Comparison of ENCODE assay signal across 22 mouse cellular contexts in the genomic region with DNA sequence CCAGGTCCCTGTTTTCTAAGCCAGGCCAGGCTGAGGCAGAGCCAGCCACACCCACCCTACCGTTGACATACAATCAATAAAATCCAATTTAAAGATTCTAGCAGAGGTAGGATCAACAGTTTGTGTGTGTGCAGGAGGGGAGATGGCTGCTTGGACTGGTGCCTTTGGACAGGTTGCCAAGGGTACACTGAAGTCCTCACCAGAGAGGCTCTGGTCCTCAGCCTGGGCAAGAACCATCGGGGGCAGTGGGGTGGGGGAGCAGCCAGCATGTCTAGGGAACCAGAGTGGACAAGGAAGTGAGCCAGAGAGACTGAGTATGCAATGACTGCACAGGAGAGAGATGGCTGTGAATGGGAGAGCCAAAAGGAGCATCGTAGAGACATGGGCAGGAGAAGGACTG. TPM values are rescaled to one million over a fixed set of nuclear protein-coding genes. Genes with fewer than 3 reads are reported as not detected.
"Had no signal": no experiment of that assay in that cellular context is flagged by ENCODE, and none has a peak within 500 bp of the region (broad histone marks: within the 10 kb centered on the region; RNA-seq: fewer than 3 reads in every experiment).

No protein-coding gene starts in this region.

- DNase-seq: left cerebral cortex, postnatal 4 days; liver; liver, embryonic 13.5 days; liver, postnatal 0 days; lung, adult 18-20 months; lung, adult 2 months; lung, embryonic 14.5 days; lung, postnatal 10 days; lung, postnatal 14 days; lung, postnatal 36 days; lung, postnatal 4 days; midbrain, embryonic 14.5 days had no signal

RNA-seq across cellular contexts. Expression of a gene that starts 43.8 kb away (rescaled TPM):
- total RNA-seq: left cerebral cortex, postnatal 10 days; left cerebral cortex, postnatal 14 days; left cerebral cortex, postnatal 25 days; left cerebral cortex, postnatal 36 days; left cerebral cortex, postnatal 4 days; liver, adult 2 months; megakaryocyte progenitor cell, adult 5-6 weeks; megakaryocyte, adult 5-6 weeks; megakaryocyte-erythroid progenitor cell, adult 5-6 weeks; midbrain, postnatal 0 days; monocyte, adult 5-6 weeks had no signal
